Mouse (Mus musculus): ENCODE measurements around the gene Snn. TPM values are rescaled to one million over a fixed set of nuclear protein-coding genes. Genes with fewer than 3 reads are reported as not detected.

The Snn gene
- polyA plus RNA-seq, 1 experiment from 2014 or later, result 124 TPM

DNA sequence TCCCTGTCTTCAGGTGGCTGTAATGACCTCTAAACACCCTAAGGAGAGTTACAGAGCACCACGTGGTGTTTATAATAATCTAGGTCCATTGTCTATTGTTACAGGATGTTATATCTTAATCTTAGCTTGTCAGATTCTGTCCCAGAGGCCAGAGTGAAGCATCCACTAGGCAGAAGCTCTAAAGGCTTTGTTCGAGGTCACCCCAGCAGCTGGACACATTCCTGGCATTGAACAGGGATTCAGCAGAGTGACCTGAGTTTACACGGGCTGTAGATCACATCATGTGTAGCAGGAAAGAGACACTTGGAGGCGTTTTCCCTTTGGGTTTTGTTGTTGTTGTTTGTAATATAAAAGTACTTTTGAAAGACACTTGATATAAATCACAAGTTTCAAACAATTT lies 31.3 kb downstream of the Snn start:
- WGBS, result 72% methylated on average over 4 of the region's 4 CpGs
- H3K27ac ChIP-seq (replicated peaks), result no peak overlapping the region
- ATAC-seq (ENCODE audit: low read depth), result no peak
- H3K9me3 ChIP-seq, result no peaks in the 10 kb centered on the region
- no peaks in the 10 kb centered on the region for H3K27me3 ChIP-seq
- H3K4me1 ChIP-seq (replicated peaks), result peaks cover 7% of the 10 kb centered on the region
- H3K9ac ChIP-seq, result no peak overlapping the region
- no peak overlapping the region for H3K4me3 ChIP-seq
- peaks cover 58% of the 10 kb centered on the region for H3K36me3 ChIP-seq
- no peak overlapping the region for H3K4me2 ChIP-seq

DNA sequence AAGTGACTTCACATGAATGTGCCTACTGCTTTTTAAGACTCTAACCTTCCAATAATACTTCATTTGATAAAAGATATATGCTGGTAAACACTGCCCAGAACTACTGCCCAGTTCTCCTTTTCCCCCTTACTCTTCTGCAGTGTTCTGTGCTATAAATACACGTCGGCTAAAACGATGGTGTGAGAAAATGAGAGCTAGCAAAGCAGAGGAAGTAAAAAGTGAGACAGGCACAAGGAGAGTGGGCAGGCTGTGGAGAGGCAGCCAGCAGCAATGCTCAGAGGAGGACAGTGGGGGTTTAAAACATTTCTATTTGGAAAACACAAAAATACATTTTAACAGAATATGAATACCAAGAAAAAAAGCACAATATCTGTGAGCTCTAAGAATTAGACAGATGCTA lies 31.8 kb downstream of the Snn start:
- Histone ChIP-seq H3K27me3 (no peaks in the 10 kb centered on the region), H3K4me3 (no peak overlapping the region), H3K27ac (replicated peaks) (no peak overlapping the region), H3K36me3 (peaks cover 53% of the 10 kb centered on the region), H3K9ac (no peak overlapping the region), H3K4me2 (no peak overlapping the region), H3K9me3 (no peaks in the 10 kb centered on the region), H3K4me1 (replicated peaks) (peaks cover 2% of the 10 kb centered on the region)
- no peak for ATAC-seq (ENCODE audit: low read depth)
- WGBS, result 90% methylated on average over 3 of the region's 3 CpGs

GRCm38 (mm10) chr16:11093717-11094386 lies 33.1 kb downstream of the Snn start:
- Histone ChIP-seq H3K27me3 (no peaks in the 10 kb centered on the region), H3K4me1 (replicated peaks) (no peaks in the 10 kb centered on the region; the same call in 1 of the 2 replicates), H3K27ac (replicated peaks) (no peak overlapping the region), H3K9me3 (no peaks in the 10 kb centered on the region), H3K36me3 (peaks cover 41% of the 10 kb centered on the region), H3K9ac (no peak overlapping the region), H3K4me3 (no peak overlapping the region), H3K4me2 (no peak overlapping the region)
- no peak for ATAC-seq (ENCODE audit: low read depth)
- 91% methylated on average over 13 of the region's 13 CpGs for WGBS

DNA sequence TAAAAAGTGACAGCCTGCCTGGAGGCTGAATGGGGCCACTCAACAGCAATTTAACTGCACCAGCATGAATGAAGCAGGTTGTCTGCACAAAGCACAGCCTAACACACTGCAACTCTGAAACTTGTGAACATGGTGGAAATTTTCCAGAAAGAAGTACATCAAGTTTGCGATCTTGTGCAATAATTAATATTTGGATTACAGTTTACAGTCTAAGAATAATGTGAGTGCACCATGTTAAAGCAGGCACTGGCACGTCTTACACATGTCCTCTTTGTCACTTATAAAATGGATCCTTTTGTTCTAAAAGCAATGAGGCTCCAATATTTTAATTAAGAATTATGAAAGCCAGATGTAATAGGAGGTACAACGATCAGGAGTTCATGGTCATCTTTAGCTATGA lies 36.6 kb downstream of the Snn start:
- no peaks in the 10 kb centered on the region; the same call in 1 of the 2 replicates for H3K4me1 ChIP-seq (replicated peaks)
- no peaks in the 10 kb centered on the region for H3K9me3 ChIP-seq
- WGBS, result 87% methylated on average over 3 of the region's 3 CpGs
- no peak overlapping the region for H3K27ac ChIP-seq (replicated peaks)
- no peaks in the 10 kb centered on the region for H3K27me3 ChIP-seq
- no peak overlapping the region for H3K4me3 ChIP-seq
- H3K9ac ChIP-seq, result no peak overlapping the region
- H3K4me2 ChIP-seq, result no peak overlapping the region
- no peak for ATAC-seq (ENCODE audit: low read depth)
- peaks cover 25% of the 10 kb centered on the region for H3K36me3 ChIP-seq

DNA sequence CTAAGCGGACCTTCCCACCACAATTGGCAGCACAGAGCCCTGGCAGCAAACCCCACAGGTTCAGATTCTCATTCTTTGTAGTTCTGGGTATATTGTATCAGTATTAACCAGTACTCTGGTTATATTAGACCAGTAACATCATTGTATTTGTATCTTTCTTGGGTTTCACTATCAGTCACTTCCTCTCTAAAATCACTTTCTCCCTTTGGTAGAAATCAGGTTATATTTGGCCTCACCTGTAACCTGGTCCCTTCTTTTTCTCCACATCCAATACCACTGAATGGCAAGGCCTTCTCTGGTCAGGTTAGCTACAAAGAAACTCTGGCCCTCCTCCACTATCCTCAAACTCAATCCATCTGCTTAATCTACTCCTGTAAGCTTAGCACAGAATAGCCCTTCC lies 44.2 kb downstream of the Snn start:
- Histone ChIP-seq H3K4me1 (replicated peaks) (no peaks in the 10 kb centered on the region), H3K36me3 (peaks cover 18% of the 10 kb centered on the region), H3K4me3 (no peak overlapping the region), H3K9ac (no peak overlapping the region), H3K27ac (replicated peaks) (no peak overlapping the region), H3K9me3 (no peaks in the 10 kb centered on the region), H3K27me3 (no peaks in the 10 kb centered on the region), H3K4me2 (no peak overlapping the region)
- WGBS, result 75% methylated on average over 1 of the region's 1 CpGs
- no peak for ATAC-seq (ENCODE audit: low read depth)

DNA sequence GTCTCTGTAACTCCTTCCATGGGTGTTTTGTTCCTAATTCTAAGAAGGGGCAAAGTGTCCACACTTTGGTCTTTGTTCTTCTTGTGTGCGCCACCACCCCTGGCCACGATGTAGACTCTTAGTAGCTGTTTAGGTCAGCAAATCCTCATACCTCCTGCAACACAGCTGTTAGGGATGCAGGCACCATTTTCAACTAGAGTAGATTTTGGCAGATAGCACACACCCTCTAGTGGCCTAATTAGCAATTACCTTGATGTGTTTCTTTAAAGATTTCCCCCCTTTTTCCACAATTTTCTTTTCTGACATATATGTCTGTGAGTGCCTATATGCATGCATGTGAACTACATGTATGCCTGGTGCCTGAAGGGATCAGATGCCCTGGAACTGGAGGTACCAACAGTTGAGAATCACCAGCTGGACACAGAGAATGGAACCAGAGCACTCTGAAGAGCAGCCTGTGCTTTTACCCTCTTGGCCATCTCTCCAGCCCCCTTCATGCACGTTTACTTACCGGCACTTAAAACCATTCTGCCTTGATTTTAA lies 48.5 kb downstream of the Snn start:
- Histone ChIP-seq H3K27me3 (no peaks in the 10 kb centered on the region), H3K36me3 (peaks cover 17% of the 10 kb centered on the region), H3K9me3 (no peaks in the 10 kb centered on the region), H3K4me2 (no peak overlapping the region), H3K9ac (no peak overlapping the region), H3K27ac (replicated peaks) (no peak overlapping the region), H3K4me3 (no peak overlapping the region), H3K4me1 (replicated peaks) (no peaks in the 10 kb centered on the region)
- WGBS, result 78% methylated on average over 4 of the region's 4 CpGs
- ATAC-seq (ENCODE audit: low read depth), result no peak

DNA sequence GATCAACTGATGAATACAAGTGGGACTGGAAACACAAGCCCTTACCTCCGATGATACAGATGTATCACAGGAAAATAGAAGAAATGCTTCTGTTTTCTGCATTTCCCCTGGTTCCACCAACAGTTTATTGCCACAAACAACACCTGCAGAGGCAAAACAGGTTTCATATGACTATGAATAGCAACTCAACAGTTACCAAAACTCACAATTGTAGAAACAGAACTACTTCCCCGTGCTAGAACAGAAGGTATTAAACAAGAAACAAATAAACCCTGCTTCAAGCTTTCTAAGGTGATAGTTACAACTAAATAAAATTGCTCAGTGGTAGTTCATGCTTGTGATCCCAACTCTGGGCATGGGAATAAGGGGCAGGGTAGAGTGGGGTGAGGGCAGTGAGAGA lies 61.9 kb downstream of the Snn start:
- no peak overlapping the region for H3K4me3 ChIP-seq
- no peak for ATAC-seq (ENCODE audit: low read depth)
- peaks cover 57% of the 10 kb centered on the region for H3K36me3 ChIP-seq
- no peaks in the 10 kb centered on the region for H3K9me3 ChIP-seq
- no peaks in the 10 kb centered on the region for H3K27me3 ChIP-seq
- no peak overlapping the region for H3K9ac ChIP-seq
- 90% methylated on average over 2 of the region's 2 CpGs for WGBS
- H3K4me1 ChIP-seq (replicated peaks), result no peaks in the 10 kb centered on the region
- no peak overlapping the region for H3K4me2 ChIP-seq
- H3K27ac ChIP-seq (replicated peaks), result no peak overlapping the region

DNA sequence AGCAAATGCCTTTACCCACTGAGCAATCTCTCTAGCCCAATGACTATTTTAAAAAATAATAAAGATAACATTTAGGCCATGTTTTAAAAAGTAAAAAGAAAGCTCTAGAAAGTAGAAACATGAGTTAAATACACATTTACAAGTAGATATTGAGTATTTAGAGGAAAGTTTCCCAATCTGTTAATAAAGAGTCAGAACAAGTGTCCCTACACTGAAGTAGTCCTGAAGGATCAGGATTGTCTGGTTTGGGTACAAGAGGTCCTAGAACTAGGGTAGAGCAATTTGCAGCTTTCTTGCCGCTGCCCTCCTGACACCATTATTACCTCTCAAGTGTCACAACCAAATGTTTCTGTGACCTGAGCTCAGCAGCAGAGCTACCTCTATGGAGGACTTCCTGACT lies 63.4 kb downstream of the Snn start:
- no peak overlapping the region for H3K4me2 ChIP-seq
- no peaks in the 10 kb centered on the region for H3K27me3 ChIP-seq
- H3K9ac ChIP-seq, result no peak overlapping the region
- ATAC-seq (ENCODE audit: low read depth), result no peak
- H3K4me3 ChIP-seq, result no peak overlapping the region
- no peak overlapping the region for H3K27ac ChIP-seq (replicated peaks)
- H3K4me1 ChIP-seq (replicated peaks), result no peaks in the 10 kb centered on the region
- H3K9me3 ChIP-seq, result no peaks in the 10 kb centered on the region
- H3K36me3 ChIP-seq, result peaks cover 60% of the 10 kb centered on the region
- 94% methylated on average over 1 of the region's 1 CpGs for WGBS

Other genes starting within 250 kb of the Snn start
- not detected in 2 replicates for gene Gm11172, start 248.0 kb upstream of the Snn start, polyA plus RNA-seq (2015; fragmentation: Nextera tagmentation; extraction: Ambion mirVana)
- gene Rmi2, start 225.9 kb upstream of the Snn start, polyA plus RNA-seq (2015; fragmentation: Nextera tagmentation; extraction: Ambion mirVana), result 0.55 and 0.68 TPM in 2 replicates
- gene Litaf, start 5.2 kb downstream of the Snn start, polyA plus RNA-seq (2015; fragmentation: Nextera tagmentation; extraction: Ambion mirVana), result 41.2 and 41.5 TPM in 2 replicates
- gene Txndc11, start 73.7 kb downstream of the Snn start, polyA plus RNA-seq (2015; fragmentation: Nextera tagmentation; extraction: Ambion mirVana), result 28.7 and 29.6 TPM in 2 replicates
- 74.6 and 83.8 TPM in 2 replicates for gene Zc3h7a, start 115.4 kb downstream of the Snn start, polyA plus RNA-seq (2015; fragmentation: Nextera tagmentation; extraction: Ambion mirVana)
- 144 and 164 TPM in 2 replicates for gene Rsl1d1, start 142.4 kb downstream of the Snn start, polyA plus RNA-seq (2015; fragmentation: Nextera tagmentation; extraction: Ambion mirVana)
- gene Gspt1, start 193.4 kb downstream of the Snn start, polyA plus RNA-seq (2015; fragmentation: Nextera tagmentation; extraction: Ambion mirVana), result 52.4 and 62.7 TPM in 2 replicates